Mouse (Mus musculus) CH12.LX (cell line): ENCODE measurements at regions not wholly inside any gene's neighbourhood (a gene's known extent, or its start where the extent isn't known, plus 50 kb on each side); places are given as distances from the start of the nearest gene placed in this dataset.

ENCODE experiments used
- CHD1 ChIP-seq: IDR thresholded peaks from 2 replicates; pipeline ENCODE4 v1.6.1; 2012; ENCODE audit warnings: low read depth, low read length, improper control_type of control experiment, inconsistent platforms
- CTCF ChIP-seq, 2 experiments: IDR thresholded peaks in 1 of 2; conservative IDR thresholded peaks in 1 of 2; 2 replicates each; pipeline ENCODE4 v1.5.1; 2011 to 2012; ENCODE audit warnings: low read depth in 2 of 2, low read length in 2 of 2, improper control_type of control experiment in 1 of 2, inconsistent platforms in 1 of 2, mild to moderate bottlenecking in 1 of 2, moderate library complexity in 1 of 2
- ELF1 ChIP-seq: IDR thresholded peaks from 2 replicates; pipeline ENCODE4 v1.6.1; 2014; ENCODE audit warnings: low read depth, mild to moderate bottlenecking, inconsistent platforms, low read length, improper control_type of control experiment
- EP300 ChIP-seq: IDR thresholded peaks from 2 replicates; pipeline ENCODE4 v1.6.1; 2011; ENCODE audit warnings: low read length, improper control_type of control experiment
- JUND ChIP-seq: conservative IDR thresholded peaks from 2 replicates; pipeline ENCODE4 v1.6.1; 2011; ENCODE audit warnings: low read depth, low read length, improper control_type of control experiment
- MAFK ChIP-seq: IDR thresholded peaks from 2 replicates; pipeline ENCODE4 v1.6.1; 2011; ENCODE audit warnings: low read length, improper control_type of control experiment; ENCODE audit not compliant: insufficient replicate concordance
- MAZ ChIP-seq: IDR thresholded peaks from 2 replicates; pipeline ENCODE4 v1.6.1; 2012; ENCODE audit warnings: low read depth, mild to moderate bottlenecking, inconsistent platforms, low read length, improper control_type of control experiment, moderate library complexity
- POLR2A ChIP-seq: IDR thresholded peaks from 2 replicates; pipeline ENCODE4 v1.6.1; 2011; ENCODE audit warnings: low read depth, mild to moderate bottlenecking, improper control_type of control experiment, low read length
- SMC3 ChIP-seq: IDR thresholded peaks from 2 replicates; pipeline ENCODE4 v1.6.1; 2011; ENCODE audit warnings: low read depth, low read length, improper control_type of control experiment
- USF1 ChIP-seq: IDR thresholded peaks from 2 replicates; pipeline ENCODE4 v1.6.1; 2014; ENCODE audit warnings: low read depth, mild to moderate bottlenecking, inconsistent platforms, low read length, improper control_type of control experiment
- ZNF384 ChIP-seq: IDR thresholded peaks from 2 replicates; pipeline ENCODE4 v1.6.1; 2012; ENCODE audit warnings: low read depth, low read length, improper control_type of control experiment, inconsistent platforms

- TF ChIP-seq POLR2A = no peak
- TF ChIP-seq CTCF (conservative IDR thresholded peaks at IDR 0.05 in 1 of 2, IDR thresholded peaks at IDR 0.05 in 1 of 2; ENCODE audit: low read depth in 2 of 2, low read length in 2 of 2) = peak; percentile 53 to 65
- TF ChIP-seq CHD1 = no peak
- TF ChIP-seq MAFK = no peak
- no peak for TF ChIP-seq EP300
- TF ChIP-seq JUND = no peak
- TF ChIP-seq SMC3 = peak; percentile 32
- TF ChIP-seq ZNF384 = no peak
- TF ChIP-seq ELF1 = no peak
- no peak for TF ChIP-seq USF1
- TF ChIP-seq MAZ = no peak
Observed at GRCm38 (mm10) chr13:73383585-73383984, 55.2 kb upstream of the Ndufs6 start.
